Mouse (Mus musculus) lung, embryonic 14.5 days (tissue): ENCODE data around the gene Rgs7. TPM values are rescaled to one million over a fixed set of nuclear protein-coding genes. Genes with fewer than 3 reads are reported as not detected.
A peak's percentile ranks its signal among the peaks of the same experiment; 100 is the strongest.

Source experiments
- ATAC-seq: fragments of 200-750 bp; cut with Nextera tagmentation; 2 replicates; pipeline ENCODE4 v1.8.0; 2017; ENCODE audit warnings: mild to moderate bottlenecking, moderate TSS enrichment, moderate library complexity; ENCODE audit not compliant: insufficient read depth
- DNase-seq: peaks from one replicate; pipeline ENCODE4 v3.0.0-alpha.2; 2015
- H3K27ac ChIP-seq: fragments of 300-500 bp; sonication (generic); 2 replicates; pipeline ENCODE4 v1.5.1; 2014; ENCODE audit warnings: low read depth, mild to moderate bottlenecking, moderate library complexity
- H3K27me3 ChIP-seq: fragments of 300-500 bp; sonication (generic); 2 replicates; pipeline ENCODE4 v1.6.1; 2014; ENCODE audit warnings: low read length, control low read depth; ENCODE audit not compliant: insufficient read depth
- H3K36me3 ChIP-seq: fragments of 300-500 bp; sonication (generic); 2 replicates; pipeline ENCODE4 v1.6.1; 2014; ENCODE audit warnings: control low read depth; ENCODE audit not compliant: insufficient read depth
- H3K4me1 ChIP-seq: fragments of 300-500 bp; sonication (generic); 2 replicates; pipeline ENCODE4 v1.6.1; 2014; ENCODE audit warnings: antibody characterized with exemption, control low read depth; ENCODE audit not compliant: insufficient read depth
- H3K4me2 ChIP-seq: fragments of 300-500 bp; sonication (generic); 2 replicates; pipeline ENCODE4 v1.6.1; 2014; ENCODE audit warnings: mild to moderate bottlenecking
- H3K4me3 ChIP-seq: fragments of 300-500 bp; sonication (generic); 2 replicates; pipeline ENCODE4 v1.5.1; 2014; ENCODE audit warnings: low read depth, low read length
- H3K9ac ChIP-seq: fragments of 300-500 bp; sonication (generic); 2 replicates; pipeline ENCODE4 v1.6.1; 2014
- H3K9me3 ChIP-seq: fragments of 300-500 bp; sonication (generic); 2 replicates; pipeline ENCODE4 v1.6.1; 2016; ENCODE audit warnings: low read depth, low read length, control low read depth
- CTCF ChIP-seq: IDR thresholded peaks from 2 replicates; pipeline ENCODE4 v1.5.1; 2016; ENCODE audit warnings: antibody characterized with exemption, low read depth
- WGBS: fragments of 180-500 bp; shearing (Covaris S2); extraction: QIAGEN DNeasy Blood & Tissue Kit; methylation state at CpG from one replicate; pipeline ENCODE4 v1.1.7; 2014; 5-methylcytosine and 5-hydroxymethylcytosine counted together
- polyA plus RNA-seq: library from polyadenylated mRNA; unstranded; fragments of >200 nt; fragmentation: Nextera tagmentation; extraction: Ambion mirVana; gene quantifications from 2 replicates; pipeline ENCODE4 v1.2.1, GENCODE M21; 2014

Rgs7 gene
- polyA plus RNA-seq, 1 experiment from 2014 or later: 0.08 TPM

GRCm38 (mm10) chr1:175512173-175512572 lies 19.9 kb upstream of the Rgs7 start:
- DNase-seq: no peak
- ATAC-seq: no peak
- no peaks in the 10 kb centered on the region for H3K27me3 ChIP-seq
- no peak overlapping the region for H3K4me2 ChIP-seq
- H3K36me3 ChIP-seq: no peaks in the 10 kb centered on the region
- H3K9ac ChIP-seq: no peak overlapping the region
- H3K27ac ChIP-seq: no peak overlapping the region
- 64% methylated on average over 3 of the region's 3 CpGs for WGBS
- TF ChIP-seq CTCF: no peak
- no peaks in the 10 kb centered on the region for H3K4me1 ChIP-seq
- H3K9me3 ChIP-seq: no peaks in the 10 kb centered on the region
- H3K4me3 ChIP-seq: no peak overlapping the region

- no peak for TF ChIP-seq CTCF
- 61% methylated on average over 3 of the region's 3 CpGs for WGBS
- no peak overlapping the region for H3K9ac ChIP-seq
- no peaks in the 10 kb centered on the region for H3K9me3 ChIP-seq
- no peak overlapping the region for H3K27ac ChIP-seq
- no peaks in the 10 kb centered on the region for H3K4me1 ChIP-seq
- no peak for DNase-seq
- H3K4me3 ChIP-seq: no peak overlapping the region
- no peak overlapping the region for H3K4me2 ChIP-seq
- H3K27me3 ChIP-seq: no peaks in the 10 kb centered on the region
- ATAC-seq: no peak
- H3K36me3 ChIP-seq: no peaks in the 10 kb centered on the region
Measured at GRCm38 (mm10) chr1:175509989-175510388, 17.7 kb upstream of the Rgs7 start.

- TF ChIP-seq CTCF: no peak
- Histone ChIP-seq H3K4me2 (peak overlapping the region; percentile 100), H3K9ac (peak overlapping the region; percentile 34; the same call in 1 of the 2 replicates), H3K27ac (no peak overlapping the region), H3K27me3 (peaks cover 26% of the 10 kb centered on the region), H3K36me3 (no peaks in the 10 kb centered on the region), H3K9me3 (no peaks in the 10 kb centered on the region), H3K4me3 (peak overlapping the region; percentile 56), H3K4me1 (no peaks in the 10 kb centered on the region)
- no peak; the same call in 1 of the 2 replicates for ATAC-seq
- 2% methylated on average over 11 of the region's 11 CpGs for WGBS
- DNase-seq: peak; percentile 4
Measured at GRCm38 (mm10) chr1:175492683-175493043, 363 bp upstream of the Rgs7 start.

- Histone ChIP-seq H3K27me3 (peaks cover 26% of the 10 kb centered on the region), H3K9me3 (no peaks in the 10 kb centered on the region), H3K4me1 (no peaks in the 10 kb centered on the region), H3K4me3 (peak overlapping the region; percentile 56), H3K4me2 (peak overlapping the region; percentile 100), H3K27ac (no peak overlapping the region), H3K9ac (no peak overlapping the region), H3K36me3 (no peaks in the 10 kb centered on the region)
- TF ChIP-seq CTCF: no peak
- 19% methylated on average over 6 of the region's 6 CpGs for WGBS
- ATAC-seq (no peak), DNase-seq (no peak)
Measured at GRCm38 (mm10) chr1:175491511-175491860, 814 bp downstream of the Rgs7 start.

GRCm38 (mm10) chr1:175485109-175485508 lies 7.2 kb downstream of the Rgs7 start:
- H3K4me2 ChIP-seq: no peak overlapping the region
- H3K4me1 ChIP-seq: no peaks in the 10 kb centered on the region
- H3K27me3 ChIP-seq: no peaks in the 10 kb centered on the region
- 64% methylated on average over 4 of the region's 4 CpGs for WGBS
- TF ChIP-seq CTCF: no peak
- ATAC-seq (no peak), DNase-seq (no peak)
- no peak overlapping the region for H3K9ac ChIP-seq
- H3K36me3 ChIP-seq: no peaks in the 10 kb centered on the region
- H3K9me3 ChIP-seq: no peaks in the 10 kb centered on the region
- no peak overlapping the region for H3K4me3 ChIP-seq
- no peak overlapping the region for H3K27ac ChIP-seq

GRCm38 (mm10) chr1:175473060-175473459 lies 19.2 kb downstream of the Rgs7 start:
- Histone ChIP-seq H3K27me3 (no peaks in the 10 kb centered on the region), H3K4me3 (no peak overlapping the region), H3K36me3 (no peaks in the 10 kb centered on the region), H3K27ac (no peak overlapping the region), H3K4me2 (no peak overlapping the region), H3K9ac (no peak overlapping the region), H3K9me3 (no peaks in the 10 kb centered on the region), H3K4me1 (no peaks in the 10 kb centered on the region)
- 77% methylated on average over 5 of the region's 5 CpGs for WGBS
- ATAC-seq (no peak), DNase-seq (no peak)
- TF ChIP-seq CTCF: no peak

- 62% methylated on average over 8 of the region's 8 CpGs for WGBS
- no peak for TF ChIP-seq CTCF
- Histone ChIP-seq H3K27ac (no peak overlapping the region), H3K9ac (no peak overlapping the region), H3K4me1 (no peaks in the 10 kb centered on the region), H3K27me3 (no peaks in the 10 kb centered on the region), H3K4me3 (no peak overlapping the region), H3K4me2 (no peak overlapping the region), H3K9me3 (no peaks in the 10 kb centered on the region), H3K36me3 (no peaks in the 10 kb centered on the region)
- ATAC-seq (no peak), DNase-seq (no peak)
Measured at GRCm38 (mm10) chr1:175469087-175469788, 23.1 kb downstream of the Rgs7 start.
